Mouse (Mus musculus) stomach, embryonic 14.5 days (tissue): ENCODE measurements around the gene Fbxl20. TPM values are rescaled to one million over a fixed set of nuclear protein-coding genes. Genes with fewer than 3 reads are reported as not detected.
A peak's percentile ranks its signal among the peaks of the same experiment; 100 is the strongest.

Experiments used
- ATAC-seq: fragments of 200-750 bp; cut with Nextera tagmentation; 2 replicates; pipeline ENCODE4 v1.8.0; 2017; ENCODE audit warnings: low read depth, moderate TSS enrichment; ENCODE audit not compliant: insufficient number of reproducible peaks, insufficient read depth, low FRiP score
- H3K27ac ChIP-seq: fragments of 300-500 bp; sonication (generic); 2 replicates; pipeline ENCODE4 v1.5.1; 2014; ENCODE audit warnings: mild to moderate bottlenecking, low read length, moderate library complexity, mixed read lengths
- H3K27me3 ChIP-seq: fragments of 300-500 bp; sonication (generic); 2 replicates; pipeline ENCODE4 v1.6.1; 2014; ENCODE audit warnings: low read length, control low read depth, mixed read lengths; ENCODE audit not compliant: control insufficient read depth, insufficient read depth
- H3K36me3 ChIP-seq: fragments of 300-500 bp; sonication (generic); 2 replicates; pipeline ENCODE4 v1.6.1; 2014; ENCODE audit warnings: mild to moderate bottlenecking, control low read depth, low read length, moderate library complexity, mixed read lengths; ENCODE audit not compliant: control insufficient read depth, insufficient read depth
- H3K4me1 ChIP-seq: fragments of 300-500 bp; sonication (generic); 2 replicates; pipeline ENCODE4 v1.6.1; 2014; ENCODE audit warnings: low read length, control low read depth, mixed read lengths; ENCODE audit not compliant: control insufficient read depth, insufficient read depth
- H3K4me2 ChIP-seq: fragments of 300-500 bp; sonication (generic); replicated peaks from 2 replicates; pipeline ENCODE4 v1.6.1; 2014; ENCODE audit warnings: low read depth, low read length, control low read depth
- H3K4me3 ChIP-seq: fragments of 300-500 bp; sonication (generic); 2 replicates; pipeline ENCODE4 v1.5.1; 2014; ENCODE audit warnings: low read depth, low read length, control low read depth
- H3K9ac ChIP-seq: fragments of 300-500 bp; sonication (generic); replicated peaks from 2 replicates; pipeline ENCODE4 v1.6.1; 2014; ENCODE audit warnings: low read depth, mild to moderate bottlenecking, control low read depth, low read length, moderate library complexity, mixed read lengths
- H3K9me3 ChIP-seq: fragments of 300-500 bp; sonication (generic); 2 replicates; pipeline ENCODE4 v1.6.1; 2016; ENCODE audit warnings: low read depth, low read length, control low read depth; ENCODE audit not compliant: control insufficient read depth
- WGBS: fragments of 180-500 bp; shearing (Covaris S2); extraction: QIAGEN DNeasy Blood & Tissue Kit; methylation state at CpG from one replicate; pipeline ENCODE4 v1.1.7; 2014; 5-methylcytosine and 5-hydroxymethylcytosine counted together
- polyA plus RNA-seq: library from polyadenylated mRNA; unstranded; fragments of >200 nt; fragmentation: Nextera tagmentation; extraction: Ambion mirVana; gene quantifications from 2 replicates; pipeline ENCODE4 v1.2.1, GENCODE M21; 2014

Gene Fbxl20
- polyA plus RNA-seq, 1 experiment from 2014 or later, result 14.1 TPM

DNA sequence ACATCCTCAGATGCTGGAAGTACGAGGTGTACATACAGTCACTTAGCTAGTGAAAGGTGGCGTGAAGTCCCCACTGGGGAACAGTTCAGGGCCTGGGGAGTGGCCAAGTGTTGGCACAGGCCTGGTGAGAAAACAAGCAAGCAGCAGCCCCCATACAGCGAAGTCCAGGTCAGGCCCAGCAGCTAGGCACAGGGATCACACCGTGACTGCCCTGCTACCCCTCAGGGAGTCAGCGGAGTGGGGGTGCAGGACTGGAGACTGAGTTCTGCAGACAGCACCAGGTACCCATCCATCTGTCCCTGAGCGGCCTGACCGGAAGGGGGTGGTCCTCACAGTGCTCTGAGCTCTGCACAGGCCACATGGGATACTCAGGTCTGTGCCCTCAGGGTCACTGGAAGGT is 67.5 kb downstream of the Fbxl20 start:
- Histone ChIP-seq H3K27ac (no peak overlapping the region), H3K9me3 (no peaks in the 10 kb centered on the region), H3K4me3 (no peak overlapping the region), H3K27me3 (no peaks in the 10 kb centered on the region), H3K4me2 (no peak overlapping the region), H3K36me3 (no peaks in the 10 kb centered on the region; the same call in 1 of the 2 replicates), H3K4me1 (no peaks in the 10 kb centered on the region), H3K9ac (no peak overlapping the region)
- WGBS, result 93% methylated on average over 7 of the region's 7 CpGs
- ATAC-seq, result no peak

DNA sequence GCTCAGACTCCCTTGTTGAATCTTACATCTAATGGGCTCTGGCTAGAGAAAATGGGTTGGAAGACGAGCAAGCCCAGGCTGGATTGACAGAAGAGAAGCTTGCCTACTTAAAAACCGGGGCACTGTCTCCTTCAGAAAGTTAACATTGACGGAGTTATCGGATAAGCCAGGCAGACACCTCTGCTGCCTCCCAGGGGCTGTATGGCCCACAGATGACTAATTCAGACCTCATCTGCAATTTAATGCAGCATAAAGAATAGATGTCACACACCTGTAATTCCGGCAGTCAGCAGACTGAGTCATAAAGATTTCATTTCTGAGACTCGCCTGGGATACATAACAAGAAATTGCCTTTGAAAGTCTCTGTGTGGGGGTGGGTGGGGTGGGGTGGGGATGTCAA is 69.8 kb downstream of the Fbxl20 start:
- Histone ChIP-seq H3K27ac (no peak overlapping the region), H3K9ac (no peak overlapping the region), H3K36me3 (no peaks in the 10 kb centered on the region; the same call in 1 of the 2 replicates), H3K4me1 (no peaks in the 10 kb centered on the region), H3K27me3 (no peaks in the 10 kb centered on the region), H3K4me2 (no peak overlapping the region), H3K9me3 (no peaks in the 10 kb centered on the region), H3K4me3 (no peak overlapping the region)
- 83% methylated on average over 6 of the region's 6 CpGs for WGBS
- no peak for ATAC-seq

DNA sequence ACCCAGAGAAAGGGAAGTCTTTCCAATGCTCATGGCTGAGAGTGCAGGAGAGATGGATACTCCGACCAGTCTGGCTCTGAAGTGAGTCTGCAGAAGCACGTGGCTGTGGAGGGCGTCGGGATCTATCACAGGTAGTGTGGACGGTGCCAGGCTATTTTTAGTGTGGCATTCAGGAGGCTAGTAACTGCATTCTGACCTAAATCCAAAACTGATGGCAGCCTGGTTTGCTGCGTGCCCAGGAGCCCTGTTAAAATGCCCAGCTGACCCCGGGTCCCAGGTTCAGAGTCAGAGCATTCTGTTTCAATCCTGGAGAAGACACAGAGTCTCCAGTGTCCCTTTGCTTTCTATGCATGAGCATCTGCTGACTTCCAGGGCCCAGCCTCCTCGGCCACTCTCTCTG is 73.1 kb downstream of the Fbxl20 start:
- Histone ChIP-seq H3K4me2 (no peak overlapping the region), H3K27me3 (no peaks in the 10 kb centered on the region), H3K27ac (no peak overlapping the region), H3K9ac (no peak overlapping the region), H3K4me3 (no peak overlapping the region), H3K9me3 (no peaks in the 10 kb centered on the region), H3K36me3 (no peaks in the 10 kb centered on the region), H3K4me1 (no peaks in the 10 kb centered on the region)
- WGBS, result 82% methylated on average over 8 of the region's 8 CpGs
- no peak for ATAC-seq

DNA sequence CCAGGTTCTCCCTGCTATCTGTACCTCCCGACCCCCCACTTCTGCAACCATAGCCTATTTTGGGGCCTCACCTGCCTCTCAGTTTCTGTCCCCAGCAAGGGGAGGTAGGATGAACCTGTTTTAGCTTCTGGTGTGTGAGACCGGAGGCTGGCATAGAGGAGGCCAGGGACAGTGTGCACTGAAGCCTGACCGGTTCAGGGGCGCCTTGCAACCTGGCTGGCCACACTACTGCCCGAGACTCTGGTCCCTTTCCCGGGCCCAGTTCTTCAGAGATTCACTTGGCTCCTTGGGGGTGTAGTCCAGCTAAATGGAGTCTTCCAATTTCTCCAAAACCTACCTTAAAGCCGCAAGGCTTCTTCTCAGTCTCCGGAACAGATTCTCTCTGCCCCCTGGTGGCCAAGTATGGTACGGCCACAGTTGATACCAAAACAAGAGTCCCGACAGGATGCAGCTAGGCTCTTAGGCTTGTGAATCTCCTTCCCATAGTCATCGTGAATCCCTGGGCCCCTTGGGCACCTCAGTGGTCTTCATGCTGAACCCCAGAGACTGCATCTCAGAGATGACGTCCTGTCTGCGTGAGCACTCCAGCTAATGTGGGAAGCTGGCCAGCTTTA is 74.9 kb downstream of the Fbxl20 start:
- Histone ChIP-seq H3K36me3 (no peaks in the 10 kb centered on the region), H3K4me2 (peak overlapping the region; percentile 17; the same call in 1 of the 2 replicates), H3K4me3 (no peak overlapping the region), H3K4me1 (no peaks in the 10 kb centered on the region), H3K27me3 (no peaks in the 10 kb centered on the region), H3K9me3 (no peaks in the 10 kb centered on the region), H3K27ac (no peak overlapping the region), H3K9ac (no peak overlapping the region)
- 19% methylated on average over 13 of the region's 13 CpGs for WGBS
- no peak for ATAC-seq

DNA sequence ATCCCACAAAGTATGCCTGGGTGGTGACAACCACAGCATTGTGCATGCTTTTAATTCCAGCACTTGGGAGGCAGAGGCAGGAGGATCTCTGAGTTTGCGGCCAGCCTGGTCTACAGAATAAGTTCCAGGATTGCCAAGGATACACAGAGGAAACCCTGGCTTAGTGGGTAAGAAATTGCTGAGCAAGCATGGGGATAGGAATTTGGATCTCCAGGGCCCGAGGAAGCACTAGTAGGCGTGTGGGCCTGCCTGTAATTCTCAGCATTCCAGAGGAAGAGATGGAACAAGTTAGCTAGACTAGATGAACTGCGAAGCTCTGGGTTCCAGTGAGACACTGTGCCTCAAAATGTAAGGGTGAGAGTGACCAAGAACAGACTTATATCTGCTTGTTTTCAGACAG is 76.8 kb downstream of the Fbxl20 start:
- Histone ChIP-seq H3K4me1 (no peaks in the 10 kb centered on the region), H3K9ac (no peak overlapping the region), H3K27ac (no peak overlapping the region), H3K36me3 (no peaks in the 10 kb centered on the region), H3K4me2 (no peak overlapping the region), H3K4me3 (no peak overlapping the region), H3K9me3 (no peaks in the 10 kb centered on the region), H3K27me3 (no peaks in the 10 kb centered on the region)
- 90% methylated on average over 4 of the region's 4 CpGs for WGBS
- ATAC-seq, result no peak

DNA sequence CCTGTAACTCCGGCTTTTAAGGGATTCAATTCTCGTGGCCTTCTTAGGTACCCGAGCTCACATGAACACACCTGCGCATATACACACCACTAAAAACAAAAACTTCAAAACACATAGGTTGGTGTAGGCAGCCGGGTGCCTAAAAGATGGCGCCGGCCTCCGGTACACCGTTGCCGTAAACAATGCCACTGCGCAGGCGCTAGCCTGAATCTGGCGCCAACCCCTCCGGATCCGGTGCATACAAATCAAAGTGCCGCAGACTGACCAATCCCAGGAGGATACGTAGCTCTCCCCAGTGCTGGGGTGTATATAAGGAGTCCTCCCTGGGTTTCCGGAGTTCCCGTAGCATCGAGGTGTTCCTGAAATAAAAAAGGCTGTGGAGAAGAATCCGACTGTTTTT is 82.9 kb downstream of the Fbxl20 start:
- peaks cover 3% of the 10 kb centered on the region; the same call in 1 of the 2 replicates for H3K9me3 ChIP-seq
- no peak overlapping the region for H3K9ac ChIP-seq
- H3K4me2 ChIP-seq, result no peak overlapping the region
- H3K4me1 ChIP-seq, result no peaks in the 10 kb centered on the region
- H3K27me3 ChIP-seq, result no peaks in the 10 kb centered on the region
- no peak for ATAC-seq
- no peak overlapping the region for H3K4me3 ChIP-seq
- 95% methylated on average over 21 of the region's 21 CpGs for WGBS
- H3K27ac ChIP-seq, result no peak overlapping the region
- H3K36me3 ChIP-seq, result no peaks in the 10 kb centered on the region

DNA sequence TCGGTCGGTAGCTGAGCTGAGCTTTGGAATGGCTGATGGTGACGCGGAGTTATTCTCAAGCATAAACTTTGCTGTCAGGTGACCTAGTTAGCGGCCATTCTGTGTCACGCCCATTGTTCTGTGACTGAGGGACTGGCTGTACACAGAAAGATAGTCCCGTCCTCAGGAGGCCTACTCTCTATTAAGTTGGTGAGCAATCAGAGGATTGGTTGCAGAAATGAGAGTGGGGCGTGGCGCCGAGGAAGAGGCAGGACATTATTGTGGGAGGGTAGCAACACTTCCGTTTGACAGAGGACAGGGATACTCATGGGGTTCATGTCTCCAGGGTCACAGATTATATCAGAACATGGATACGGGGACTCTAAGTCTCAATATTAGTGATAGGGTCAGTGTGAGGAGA is 84.0 kb downstream of the Fbxl20 start:
- no peak for ATAC-seq
- Histone ChIP-seq H3K36me3 (no peaks in the 10 kb centered on the region), H3K9me3 (peaks cover 3% of the 10 kb centered on the region; the same call in 1 of the 2 replicates), H3K4me1 (no peaks in the 10 kb centered on the region), H3K27me3 (no peaks in the 10 kb centered on the region), H3K27ac (no peak overlapping the region), H3K9ac (no peak overlapping the region), H3K4me2 (no peak overlapping the region), H3K4me3 (no peak overlapping the region)
- WGBS, result 91% methylated on average over 12 of the region's 12 CpGs

DNA sequence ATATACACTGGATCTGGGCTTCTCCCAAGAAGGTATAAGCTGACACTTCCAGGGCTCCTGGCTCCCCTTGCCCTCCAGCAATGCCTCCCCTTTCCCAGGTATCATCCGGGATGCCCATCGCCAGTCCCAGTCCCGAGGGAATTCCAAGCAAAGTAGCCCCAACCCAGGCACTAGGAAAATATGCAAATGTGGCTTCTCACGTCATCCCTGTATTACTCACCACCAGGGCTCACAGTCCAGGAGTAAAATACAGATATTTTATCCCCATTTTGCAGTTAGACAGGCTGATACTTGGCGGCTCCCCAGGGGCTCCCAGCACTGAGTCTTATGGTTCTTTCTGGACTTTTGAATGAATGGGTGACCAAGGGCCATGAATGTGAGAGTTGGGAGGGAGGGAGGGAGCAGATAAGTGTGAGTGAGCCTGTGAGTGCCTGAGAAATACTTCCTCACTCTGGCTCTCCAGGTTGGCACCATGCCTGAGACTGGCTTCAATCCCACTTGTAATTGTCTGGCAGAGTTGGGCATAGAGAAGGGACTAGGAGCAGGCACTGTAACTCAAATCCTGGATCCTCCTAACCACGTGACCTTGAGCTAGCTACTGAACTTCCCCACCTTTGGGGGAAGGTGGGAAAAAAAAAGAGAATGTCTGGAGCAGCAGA is 88.2 kb downstream of the Fbxl20 start:
- WGBS, result 63% methylated on average over 6 of the region's 6 CpGs
- Histone ChIP-seq H3K9me3 (peaks cover 3% of the 10 kb centered on the region; the same call in 1 of the 2 replicates), H3K4me3 (no peak overlapping the region), H3K36me3 (no peaks in the 10 kb centered on the region), H3K4me2 (no peak overlapping the region), H3K27me3 (no peaks in the 10 kb centered on the region), H3K9ac (no peak overlapping the region), H3K4me1 (no peaks in the 10 kb centered on the region), H3K27ac (no peak overlapping the region)
- no peak for ATAC-seq

DNA sequence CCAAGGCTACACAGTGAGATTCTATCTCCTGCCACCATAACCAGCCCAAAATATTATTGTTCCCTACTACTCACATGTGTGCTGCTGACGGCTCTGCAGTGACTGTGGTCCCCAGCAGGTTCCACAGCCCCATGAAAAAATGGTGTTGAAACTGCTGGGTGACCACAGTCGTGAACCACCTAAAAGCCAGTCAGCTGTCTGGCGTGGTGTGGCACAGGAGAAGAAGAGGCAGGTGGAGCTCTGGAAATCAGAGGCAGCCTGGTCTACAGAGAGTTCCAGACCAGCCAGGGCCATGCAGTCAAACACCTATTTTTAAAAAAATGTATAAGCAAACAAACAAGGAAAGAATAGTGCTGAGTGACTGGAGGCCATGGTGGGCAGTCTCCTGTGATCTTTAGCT is 88.8 kb downstream of the Fbxl20 start:
- H3K9me3 ChIP-seq, result no peaks in the 10 kb centered on the region
- H3K27me3 ChIP-seq, result no peaks in the 10 kb centered on the region
- H3K36me3 ChIP-seq, result no peaks in the 10 kb centered on the region
- WGBS, result 68% methylated on average over 3 of the region's 3 CpGs
- no peak overlapping the region for H3K27ac ChIP-seq
- H3K4me1 ChIP-seq, result no peaks in the 10 kb centered on the region
- ATAC-seq, result no peak
- H3K4me2 ChIP-seq, result no peak overlapping the region
- no peak overlapping the region for H3K9ac ChIP-seq
- no peak overlapping the region for H3K4me3 ChIP-seq
